8 mouse cellular contexts compared by ENCODE assay signal in genomic region chr5:144257451-144258110, GRCm38 (mm10). TPM values are rescaled to one million over a fixed set of nuclear protein-coding genes. Genes with fewer than 3 reads are reported as not detected.
DNase-seq lines count a peak whose midpoint lies in the region; ATAC-seq and TF ChIP-seq lines count a peak whose summit lies in the region.

No protein-coding gene starts in this region.

- peak overlapping the region; percentile 97; the same call in 1 of the 2 replicates for H3K27ac ChIP-seq in kidney, embryonic 15.5 days
- 0 out of 2 replicates have a peak overlapping the region, but pooled peaks have one; percentile 5 for H3K27ac ChIP-seq in embryonic fibroblast, embryonic 13.5 days (ENCODE audit: insufficient read depth, low read length)
- H3K27ac ChIP-seq in kidney, postnatal 0 days, result peak overlapping the region; percentile 99
- H3K27ac ChIP-seq in neural tube, embryonic 13.5 days (replicated peaks), result no peak overlapping the region

- DNase-seq in kidney, adult 11 months, result no peak
- no peak for DNase-seq in kidney, postnatal 0 days (ENCODE audit: low spot score)
- DNase-seq in cerebellum, adult 9-11 months, result no peak
- no peak for DNase-seq in layer of hippocampus, adult 11-12 months (ENCODE audit: low spot score)
- DNase-seq in right cerebral cortex, adult 2 months (ENCODE audit: low spot score in 2 of 2), result no peak

- peaks cover 72% of the 10 kb centered on the region for H3K4me1 ChIP-seq in kidney, embryonic 15.5 days
- peaks cover 9% of the 10 kb centered on the region for H3K4me1 ChIP-seq in embryonic fibroblast, embryonic 13.5 days (ENCODE audit: control insufficient read depth, insufficient read depth, low read length)
- peaks cover 40% of the 10 kb centered on the region for H3K4me1 ChIP-seq in kidney, postnatal 0 days (replicated peaks; ENCODE audit: insufficient read depth, low read length)
- H3K4me1 ChIP-seq in neural tube, embryonic 13.5 days (replicated peaks), result peaks cover 63% of the 10 kb centered on the region

- peaks cover 29% of the 10 kb centered on the region for H3K36me3 ChIP-seq in kidney, embryonic 15.5 days
- H3K36me3 ChIP-seq in kidney, postnatal 0 days (ENCODE audit: insufficient read depth, low read length), result 0 out of 2 replicates have a peak, but pooled peaks cover 6% of the 10 kb centered on the region
- peaks cover 26% of the 10 kb centered on the region for H3K36me3 ChIP-seq in neural tube, embryonic 13.5 days

- peak overlapping the region; percentile 95 for H3K4me3 ChIP-seq in kidney, embryonic 15.5 days (replicated peaks)
- peak overlapping the region; percentile 86 for H3K4me3 ChIP-seq in embryonic fibroblast, embryonic 13.5 days (ENCODE audit: insufficient read depth, low read length)
- peak overlapping the region; percentile 94 for H3K4me3 ChIP-seq in kidney, postnatal 0 days (replicated peaks; ENCODE audit: low read depth, low read length)
- H3K4me3 ChIP-seq in neural tube, embryonic 13.5 days, result peak overlapping the region; percentile 98

- no peak for ATAC-seq in kidney, embryonic 15.5 days (replicated peaks; ENCODE audit: low FRiP score)
- no peak for ATAC-seq in kidney, postnatal 0 days (replicated peaks; ENCODE audit: low FRiP score, low read depth)
- no peak for ATAC-seq in neural tube, embryonic 13.5 days (ENCODE audit: low read depth)

- no peak for TF ChIP-seq CTCF in embryonic fibroblast, embryonic 13.5 days (IDR thresholded peaks at IDR 0.05; ENCODE audit: borderline replicate concordance, insufficient read depth, low read length)
- peak; percentile 44; the same call in 1 of the 2 replicates for TF ChIP-seq CTCF in kidney, postnatal 0 days (IDR thresholded peaks at IDR 0.05; ENCODE audit: low read depth)

- peak overlapping the region; percentile 94 for H3K9ac ChIP-seq in kidney, embryonic 15.5 days
- H3K9ac ChIP-seq in kidney, postnatal 0 days (ENCODE audit: low read depth, low read length), result peak overlapping the region; percentile 98
- H3K9ac ChIP-seq in neural tube, embryonic 13.5 days, result peak overlapping the region; percentile 97

- no peaks in the 10 kb centered on the region for H3K27me3 ChIP-seq in kidney, embryonic 15.5 days
- H3K27me3 ChIP-seq in kidney, postnatal 0 days (ENCODE audit: insufficient read depth, low read length), result no peaks in the 10 kb centered on the region
- H3K27me3 ChIP-seq in neural tube, embryonic 13.5 days, result no peaks in the 10 kb centered on the region

- 62% methylated on average over 3 of the region's 3 CpGs for WGBS in kidney, embryonic 15.5 days
- WGBS in kidney, postnatal 0 days, result 57% methylated on average over 3 of the region's 3 CpGs
- 78% methylated on average over 3 of the region's 3 CpGs for WGBS in neural tube, embryonic 13.5 days

- H3K9me3 ChIP-seq in kidney, embryonic 15.5 days (replicated peaks), result no peaks in the 10 kb centered on the region
- no peaks in the 10 kb centered on the region for H3K9me3 ChIP-seq in kidney, postnatal 0 days (replicated peaks; ENCODE audit: low read length)
- H3K9me3 ChIP-seq in neural tube, embryonic 13.5 days, result no peaks in the 10 kb centered on the region

- no peak for TF ChIP-seq POLR2A in embryonic fibroblast, embryonic 13.5 days (IDR thresholded peaks at IDR 0.05; ENCODE audit: low read depth, low read length)

- peak overlapping the region; percentile 73 for H3K4me2 ChIP-seq in kidney, embryonic 15.5 days
- peak overlapping the region; percentile 66 for H3K4me2 ChIP-seq in kidney, postnatal 0 days (ENCODE audit: low read length)
- H3K4me2 ChIP-seq in neural tube, embryonic 13.5 days, result peak overlapping the region; percentile 66

RNA-seq across cellular contexts. Expression of gene Bri3, which starts 13.3 kb away (rescaled TPM):
- polyA plus RNA-seq in kidney, embryonic 15.5 days (2015; fragmentation: Nextera tagmentation; extraction: Ambion mirVana), result 123 and 129 TPM in 2 replicates
- 90.6 and 104 TPM in 2 replicates for polyA plus RNA-seq in embryonic fibroblast, embryonic 13.5 days (2011; ENCODE audit: insufficient read length, low read depth, missing spikeins)
- 205 and 224 TPM in 2 replicates for polyA plus RNA-seq in kidney, postnatal 0 days (2015; fragmentation: Nextera tagmentation; extraction: Ambion mirVana)
- 108 and 132 TPM in 2 replicates for polyA plus RNA-seq in neural tube, embryonic 13.5 days (2015; fragmentation: Nextera tagmentation; extraction: Ambion mirVana)

RNA-seq across cellular contexts. Expression of gene Tecpr1, which starts 34.2 kb away (rescaled TPM):
- polyA plus RNA-seq in kidney, embryonic 15.5 days (2015; fragmentation: Nextera tagmentation; extraction: Ambion mirVana), result 22.4 and 23.6 TPM in 2 replicates
- polyA plus RNA-seq in embryonic fibroblast, embryonic 13.5 days (2011; ENCODE audit: insufficient read length, low read depth, missing spikeins), result 15.1 and 15.7 TPM in 2 replicates
- polyA plus RNA-seq in kidney, postnatal 0 days (2015; fragmentation: Nextera tagmentation; extraction: Ambion mirVana), result 15.3 and 17.4 TPM in 2 replicates
- 41.5 TPM in 2 replicates for polyA plus RNA-seq in neural tube, embryonic 13.5 days (2015; fragmentation: Nextera tagmentation; extraction: Ambion mirVana)
